Mouse (Mus musculus) hematopoietic stem cell, adult 5-6 weeks (primary cell): ENCODE results near the gene Sptb. TPM values are rescaled to one million over a fixed set of nuclear protein-coding genes. Genes with fewer than 3 reads are reported as not detected.
A peak's percentile ranks its signal among the peaks of the same experiment; 100 is the strongest.

ENCODE experiments used
- ATAC-seq, 2 experiments: fragments of 125-278 bp in 1 of 2; replicated peaks in 1 of 2; 2 replicates each; pipeline ENCODE4 v1.8.0; 2016 to 2017; ENCODE audit warnings: inconsistent platforms in 2 of 2, mild to moderate bottlenecking in 2 of 2, moderate number of reproducible peaks in 2 of 2, low read depth in 1 of 2, moderate TSS enrichment in 1 of 2; ENCODE audit not compliant: low FRiP score in 2 of 2, poor library complexity in 2 of 2, severe bottlenecking in 2 of 2, insufficient read depth in 1 of 2, low TSS enrichment in 1 of 2
- total RNA-seq: library from RNA; stranded (forward); fragments of 172-1452, 232-1000 nt; gene quantifications from 2 replicates; pipeline ENCODE4 v1.2.3, GENCODE M21; 2017

Gene Sptb
- total RNA-seq, 1 experiment from 2014 or later: 7.2 TPM

DNA sequence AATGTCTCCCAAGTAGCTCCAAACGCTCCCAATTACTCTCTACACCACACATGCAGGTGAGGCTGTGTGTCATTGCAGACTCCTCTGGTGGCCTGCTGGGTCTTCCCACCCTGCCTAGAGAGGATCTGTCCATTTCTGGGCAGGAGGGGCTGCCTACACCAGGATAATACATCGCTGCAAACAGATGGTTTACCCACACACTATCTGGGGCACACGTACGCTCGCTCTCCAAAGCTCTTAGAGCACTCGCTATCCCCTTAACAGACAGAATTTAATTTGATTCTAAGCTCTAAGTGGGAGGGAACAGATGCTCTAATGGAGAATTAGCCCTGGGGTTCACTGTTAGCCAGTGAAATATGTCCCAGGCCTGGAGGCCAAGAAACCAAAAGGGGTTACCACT lies 87.0 kb downstream of the Sptb start:
- ATAC-seq: no peak

GRCm38 (mm10) chr12:76619847-76620246 lies 90.5 kb downstream of the Sptb start:
- no peak for ATAC-seq

DNA sequence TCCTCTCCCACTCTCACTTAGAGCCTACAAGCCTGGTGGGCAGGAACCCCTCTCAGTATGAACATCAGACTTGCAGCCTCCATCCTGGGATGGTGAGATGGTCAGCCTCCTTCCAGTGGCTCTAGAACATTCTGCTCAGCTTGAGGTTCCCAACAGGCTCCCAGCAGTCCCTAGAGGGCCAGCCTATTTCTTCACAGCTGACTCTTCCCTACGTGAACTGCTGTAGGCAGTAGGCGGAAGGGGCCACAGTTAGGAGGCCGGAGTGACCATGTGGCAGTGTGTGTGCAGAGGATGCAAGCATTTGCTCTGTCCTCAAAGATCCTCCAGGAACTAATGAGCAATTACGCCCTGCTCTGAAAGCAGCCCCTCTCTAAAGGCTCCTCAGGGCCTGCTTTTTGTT lies 92.2 kb downstream of the Sptb start:
- no peak for ATAC-seq

- no peak for ATAC-seq
Measured at GRCm38 (mm10) chr12:76615580-76615937, 94.8 kb downstream of the Sptb start.

- peak; percentile 81 to 85 for ATAC-seq
Measured at GRCm38 (mm10) chr12:76614868-76615579, 95.3 kb downstream of the Sptb start.

DNA sequence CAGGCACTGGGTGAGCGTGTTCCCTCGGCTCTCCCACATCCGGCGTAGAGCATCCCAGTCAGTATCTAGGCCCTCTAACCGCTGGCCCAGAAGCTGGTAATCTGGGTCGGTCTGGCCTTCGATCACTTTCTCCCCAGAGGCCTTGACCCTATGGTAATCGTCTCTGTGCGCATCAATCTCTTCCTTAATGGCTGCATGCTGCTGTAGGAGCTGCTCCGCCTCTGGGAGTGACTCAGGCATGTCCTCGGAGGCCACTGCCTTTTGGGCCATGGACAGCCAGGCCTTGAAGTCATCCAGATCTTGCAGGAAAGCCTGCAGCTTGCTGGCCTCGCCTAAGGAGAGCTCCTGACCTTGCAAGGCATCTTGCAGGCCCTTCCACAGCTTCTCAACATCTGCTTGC lies 97.7 kb downstream of the Sptb start:
- no peak for ATAC-seq

- ATAC-seq: no peak
Measured at GRCm38 (mm10) chr12:76608997-76609565, 101.3 kb downstream of the Sptb start.

DNA sequence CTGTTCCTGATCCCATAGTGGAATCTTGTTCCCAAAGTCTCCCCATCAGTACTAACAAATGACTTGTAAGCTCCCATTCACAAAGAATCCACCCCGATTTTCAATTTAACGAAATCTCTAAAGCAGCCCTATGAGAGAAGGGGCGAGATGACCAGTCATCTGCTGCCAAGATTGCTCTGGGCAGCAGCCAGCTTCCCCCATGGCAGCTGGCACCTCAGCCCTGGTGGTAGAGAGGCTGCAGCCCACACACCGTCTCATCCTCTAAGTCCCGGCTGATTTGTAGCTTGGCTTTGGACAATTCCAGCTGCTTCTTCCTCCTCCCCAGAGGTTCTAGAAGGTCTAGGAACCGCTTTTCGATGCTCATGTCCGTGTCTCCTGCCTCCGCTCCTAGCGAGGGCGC lies 102.1 kb downstream of the Sptb start:
- ATAC-seq: no peak

GRCm38 (mm10) chr12:76605837-76606236 lies 104.5 kb downstream of the Sptb start:
- ATAC-seq: 0 out of 4 replicates have a peak, but pooled peaks of 1 of the 2 experiments have one; percentile 8

DNA sequence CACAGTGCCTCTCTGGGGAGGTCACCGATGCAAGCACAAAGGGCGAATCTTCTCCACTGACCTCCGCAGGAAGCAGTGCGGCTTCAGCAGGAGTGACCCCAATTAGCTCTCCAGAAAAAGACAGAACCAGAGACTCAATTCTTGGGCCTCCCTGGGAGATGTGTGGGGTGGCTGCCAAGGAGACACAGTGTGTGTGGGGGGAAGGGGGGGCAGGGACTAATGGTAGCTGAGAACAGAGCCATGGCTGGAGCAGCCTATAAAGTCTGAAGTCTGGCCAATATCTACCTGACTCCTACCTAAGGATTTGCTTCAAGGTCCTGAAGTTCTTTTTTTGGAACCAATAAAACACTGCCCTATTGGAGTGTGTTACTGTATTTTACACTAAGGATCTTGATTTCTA lies 105.8 kb downstream of the Sptb start:
- ATAC-seq: no peak

- ATAC-seq: no peak
Measured at GRCm38 (mm10) chr12:76603779-76604178, 106.6 kb downstream of the Sptb start.

- no peak for ATAC-seq
Measured at GRCm38 (mm10) chr12:76598196-76598928, 112.0 kb downstream of the Sptb start.

DNA sequence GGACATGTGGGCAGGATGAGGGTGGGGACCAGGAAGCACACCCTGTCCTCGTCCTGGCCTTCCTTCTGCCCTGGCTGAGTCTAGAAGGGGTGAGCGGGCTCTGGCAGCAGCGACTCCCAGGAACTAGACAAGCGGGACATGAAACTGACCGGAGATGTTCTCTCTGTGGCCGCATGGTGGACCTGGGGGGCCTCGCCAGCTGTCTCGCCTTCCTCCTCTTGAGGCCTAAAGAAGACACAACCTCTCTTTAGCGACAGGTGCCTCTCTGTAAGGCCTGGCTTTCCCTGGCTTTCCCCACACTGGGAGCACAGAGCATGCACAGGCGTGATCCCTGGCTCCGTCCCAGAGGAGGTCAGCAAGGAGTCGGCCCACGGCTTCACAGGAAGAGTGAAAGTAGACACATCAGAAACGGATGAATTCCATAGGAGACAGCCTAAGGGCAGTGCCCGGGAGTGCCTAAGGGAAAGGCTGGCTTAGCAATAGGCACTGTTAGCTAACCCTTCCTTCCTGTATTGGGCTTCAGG lies 112.7 kb downstream of the Sptb start:
- ATAC-seq: no peak

GRCm38 (mm10) chr12:76596292-76597023 lies 113.9 kb downstream of the Sptb start:
- peak; percentile 51 to 57; a peak in 2 of 4 replicates for ATAC-seq

DNA sequence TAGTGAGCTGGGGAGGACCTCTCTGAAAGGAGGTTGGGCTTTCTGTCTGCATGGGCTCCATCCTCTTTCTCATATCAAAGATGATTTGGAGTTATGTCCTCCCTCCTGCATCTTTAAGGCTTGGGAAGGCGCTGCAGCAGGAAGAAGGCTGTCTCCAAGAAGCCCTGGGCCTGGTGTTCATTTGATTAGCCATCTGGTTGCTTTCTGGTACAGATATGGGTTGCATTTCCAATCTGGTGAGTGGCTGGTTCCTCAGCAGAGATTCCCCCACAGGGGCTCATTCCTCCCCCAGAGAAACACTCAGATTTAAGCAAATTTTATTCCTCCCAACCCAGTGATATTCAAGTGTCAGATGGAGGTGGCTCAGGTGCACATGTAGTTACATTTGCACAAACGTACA lies 114.5 kb downstream of the Sptb start:
- ATAC-seq: no peak

GRCm38 (mm10) chr12:76594556-76594955 lies 115.8 kb downstream of the Sptb start:
- ATAC-seq: no peak

DNA sequence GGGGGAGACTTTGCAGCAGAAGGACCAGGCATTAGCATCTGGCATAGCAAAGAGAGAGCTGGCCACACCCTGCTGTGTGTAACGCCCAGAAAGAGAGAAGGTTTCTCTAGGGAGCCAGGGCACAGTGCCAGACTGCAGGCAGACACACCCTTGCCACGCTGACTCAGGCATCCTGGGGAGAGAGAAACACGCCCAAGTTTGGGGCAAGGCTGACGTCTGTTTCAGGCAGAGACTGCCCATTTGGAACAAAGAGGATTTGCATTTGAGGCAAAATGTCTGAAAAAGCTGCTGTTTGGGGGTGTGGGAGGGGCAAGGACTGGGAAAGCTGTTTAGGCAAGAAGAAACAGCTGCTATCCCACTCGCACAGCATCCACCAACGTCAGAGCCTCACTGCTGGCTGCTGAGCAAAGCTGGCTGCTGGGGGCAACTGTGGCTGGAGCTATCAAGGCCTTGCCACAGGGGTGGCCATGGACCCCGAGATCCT lies 116.5 kb downstream of the Sptb start:
- ATAC-seq: peak; percentile 60 to 77

GRCm38 (mm10) chr12:76593254-76593653 lies 117.1 kb downstream of the Sptb start:
- no peak for ATAC-seq
